Mouse (Mus musculus) kidney, adult 2 months (tissue): ENCODE measurements around the gene Mthfd1.

Source experiments
- CTCF ChIP-seq: fragments of 200-500 bp; conservative IDR thresholded peaks from 2 replicates; pipeline ENCODE4 v1.5.1; 2011; ENCODE audit warnings: low read depth, mild to moderate bottlenecking, control low read depth, low read length, moderate library complexity, mixed read lengths; ENCODE audit not compliant: insufficient read depth, insufficient read length
- POLR2A ChIP-seq: fragments of 200-500 bp; IDR thresholded peaks from one replicate; pipeline ENCODE4 v1.6.1; 2011; ENCODE audit warnings: low read depth, low read length, control low read depth

GRCm38 (mm10) chr12:76367096-76367995 is 112.2 kb downstream of the Mthfd1 start:
- TF ChIP-seq POLR2A (no peak), CTCF (no peak)
